Comparison of ENCODE assay signal across 10 mouse cellular contexts in the genomic region with DNA sequence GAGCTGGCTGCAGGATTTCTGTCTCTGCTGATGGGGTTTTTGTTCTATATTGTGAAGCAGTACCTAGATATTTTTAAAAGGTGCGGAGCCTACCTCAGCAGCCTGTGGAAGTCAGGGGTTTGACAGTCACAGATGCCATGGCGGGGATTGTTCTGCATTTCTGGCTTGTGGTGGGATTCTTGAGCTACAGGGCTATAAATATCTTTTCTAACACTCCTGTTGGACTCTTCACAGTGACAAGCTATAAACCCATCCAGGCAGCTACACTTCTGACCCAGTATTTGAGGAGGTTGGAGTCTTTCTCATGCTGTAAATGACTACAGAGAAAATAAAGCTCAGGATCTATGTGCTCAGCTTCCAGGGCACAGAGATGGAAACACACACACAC.
DNase-seq lines count a peak whose midpoint lies in the region; ATAC-seq and TF ChIP-seq lines count a peak whose summit lies in the region.
"Had no signal": no experiment of that assay in that cellular context is flagged by ENCODE, and none has a peak within 500 bp of the region (broad histone marks: within the 10 kb centered on the region; RNA-seq: fewer than 3 reads in every experiment).

No protein-coding gene starts in this region.

- H3K36me3 ChIP-seq in kidney, embryonic 15.5 days: no peaks in the 10 kb centered on the region
- H3K36me3 ChIP-seq in kidney, adult 2 months (ENCODE audit: control insufficient read depth, insufficient read depth, low read length): no peaks in the 10 kb centered on the region
- H3K36me3 ChIP-seq in stomach, embryonic 14.5 days (ENCODE audit: control insufficient read depth, insufficient read depth, low read length): no peaks in the 10 kb centered on the region
- no peaks in the 10 kb centered on the region for H3K36me3 ChIP-seq in stomach, postnatal 0 days (ENCODE audit: control insufficient read depth, insufficient read depth, low read length)
- H3K36me3 ChIP-seq in heart, embryonic 16.5 days (ENCODE audit: control insufficient read depth, insufficient read depth): no peaks in the 10 kb centered on the region
- H3K36me3 ChIP-seq in hindbrain, embryonic 12.5 days: no peaks in the 10 kb centered on the region
- H3K36me3 ChIP-seq: neural tube, embryonic 12.5 days had no signal

- WGBS in kidney, embryonic 15.5 days: 29% methylated on average over 2 of the region's 2 CpGs
- 65% methylated on average over 2 of the region's 2 CpGs for WGBS in kidney, adult 2 months
- WGBS in stomach, embryonic 14.5 days: 46% methylated on average over 2 of the region's 2 CpGs
- WGBS in stomach, postnatal 0 days: 61% methylated on average over 2 of the region's 2 CpGs
- 49% methylated on average over 2 of the region's 2 CpGs for WGBS in heart, embryonic 16.5 days
- whole genome bisulfite sequencing in hindbrain, embryonic 12.5 days: 93% methylated on average over 2 of the region's 2 CpGs

- H3K9me3 ChIP-seq in kidney, embryonic 15.5 days (replicated peaks): no peaks in the 10 kb centered on the region
- H3K9me3 ChIP-seq in stomach, embryonic 14.5 days (ENCODE audit: control insufficient read depth, low read depth, low read length): no peaks in the 10 kb centered on the region
- H3K9me3 ChIP-seq in stomach, postnatal 0 days (ENCODE audit: control insufficient read depth, low read length): no peaks in the 10 kb centered on the region
- H3K9me3 ChIP-seq in heart, embryonic 16.5 days (replicated peaks; ENCODE audit: control insufficient read depth, low read length): no peaks in the 10 kb centered on the region
- H3K9me3 ChIP-seq in hindbrain, embryonic 12.5 days (replicated peaks): no peaks in the 10 kb centered on the region
- H3K9me3 ChIP-seq: neural tube, embryonic 12.5 days had no signal

- no peaks in the 10 kb centered on the region for H3K27me3 ChIP-seq in kidney, embryonic 15.5 days
- H3K27me3 ChIP-seq in kidney, adult 2 months (replicated peaks; ENCODE audit: control insufficient read depth, insufficient read depth, low read length): no peaks in the 10 kb centered on the region
- H3K27me3 ChIP-seq in stomach, embryonic 14.5 days (ENCODE audit: control insufficient read depth, insufficient read depth, low read length): no peaks in the 10 kb centered on the region
- no peaks in the 10 kb centered on the region for H3K27me3 ChIP-seq in stomach, postnatal 0 days (ENCODE audit: control insufficient read depth, insufficient read depth, low read length)
- no peaks in the 10 kb centered on the region for H3K27me3 ChIP-seq in heart, embryonic 16.5 days (ENCODE audit: control insufficient read depth, insufficient read depth, low read length)
- H3K27me3 ChIP-seq in hindbrain, embryonic 12.5 days: no peaks in the 10 kb centered on the region
- H3K27me3 ChIP-seq: neural tube, embryonic 12.5 days had no signal

- no peak overlapping the region for H3K4me3 ChIP-seq in kidney, embryonic 15.5 days (replicated peaks)
- H3K4me3 ChIP-seq in kidney, adult 2 months (ENCODE audit: insufficient read depth, low read depth, low read length): no peak overlapping the region
- no peak overlapping the region for H3K4me3 ChIP-seq in stomach, embryonic 14.5 days (ENCODE audit: low read depth, low read length)
- no peak overlapping the region for H3K4me3 ChIP-seq in stomach, postnatal 0 days (ENCODE audit: low read depth, low read length)
- H3K4me3 ChIP-seq in heart, embryonic 16.5 days (ENCODE audit: low read length): no peak overlapping the region
- H3K4me3 ChIP-seq in hindbrain, embryonic 12.5 days: no peak overlapping the region
- H3K4me3 ChIP-seq: neural tube, embryonic 12.5 days had no signal

- H3K27ac ChIP-seq in kidney, embryonic 15.5 days: peak overlapping the region; percentile 90
- no peak overlapping the region for H3K27ac ChIP-seq in kidney, adult 2 months (ENCODE audit: insufficient read depth, low read depth, low read length)
- peak overlapping the region; percentile 66 for H3K27ac ChIP-seq in stomach, embryonic 14.5 days (ENCODE audit: low read length)
- H3K27ac ChIP-seq in stomach, postnatal 0 days (replicated peaks): no peak overlapping the region; the same call in 1 of the 2 replicates
- H3K27ac ChIP-seq in heart, embryonic 16.5 days (ENCODE audit: low read length): peak overlapping the region; percentile 53
- no peak overlapping the region for H3K27ac ChIP-seq in hindbrain, embryonic 12.5 days
- H3K27ac ChIP-seq: macrophage; neural tube, embryonic 12.5 days had no signal

- no peak for TF ChIP-seq POLR2A in kidney, adult 2 months (IDR thresholded peaks at IDR 0.05; ENCODE audit: low read depth, low read length)

- no peak overlapping the region for H3K9ac ChIP-seq in kidney, embryonic 15.5 days
- no peak overlapping the region for H3K9ac ChIP-seq in stomach, embryonic 14.5 days (replicated peaks; ENCODE audit: low read depth, low read length)
- H3K9ac ChIP-seq in stomach, postnatal 0 days (ENCODE audit: low read length): no peak overlapping the region
- no peak overlapping the region for H3K9ac ChIP-seq in heart, embryonic 16.5 days (ENCODE audit: low read length)
- no peak overlapping the region for H3K9ac ChIP-seq in hindbrain, embryonic 12.5 days
- H3K9ac ChIP-seq: neural tube, embryonic 12.5 days had no signal

- H3K4me2 ChIP-seq in kidney, embryonic 15.5 days: no peak overlapping the region
- no peak overlapping the region for H3K4me2 ChIP-seq in stomach, embryonic 14.5 days (replicated peaks; ENCODE audit: low read depth, low read length)
- no peak overlapping the region for H3K4me2 ChIP-seq in stomach, postnatal 0 days (replicated peaks; ENCODE audit: low read depth)
- no peak overlapping the region for H3K4me2 ChIP-seq in heart, embryonic 16.5 days (ENCODE audit: low read depth, low read length)
- no peak overlapping the region for H3K4me2 ChIP-seq in hindbrain, embryonic 12.5 days (replicated peaks)
- H3K4me2 ChIP-seq: neural tube, embryonic 12.5 days had no signal

- no peak for TF ChIP-seq EP300 in stomach, postnatal 0 days (optimal IDR thresholded peaks at IDR 0.05)

- peaks cover 19% of the 10 kb centered on the region for H3K4me1 ChIP-seq in kidney, embryonic 15.5 days
- H3K4me1 ChIP-seq in kidney, adult 2 months (ENCODE audit: control insufficient read depth, insufficient read depth, low read length): no peaks in the 10 kb centered on the region
- H3K4me1 ChIP-seq in stomach, embryonic 14.5 days (ENCODE audit: control insufficient read depth, insufficient read depth, low read length): peaks cover 11% of the 10 kb centered on the region; the same call in 1 of the 2 replicates
- H3K4me1 ChIP-seq in stomach, postnatal 0 days (replicated peaks; ENCODE audit: control insufficient read depth, insufficient read depth): no peaks in the 10 kb centered on the region
- peaks cover 15% of the 10 kb centered on the region; the same call in 1 of the 2 replicates for H3K4me1 ChIP-seq in heart, embryonic 16.5 days (ENCODE audit: control insufficient read depth, insufficient read depth, low read length)
- H3K4me1 ChIP-seq in hindbrain, embryonic 12.5 days: no peaks in the 10 kb centered on the region
- H3K4me1 ChIP-seq: neural tube, embryonic 12.5 days had no signal

- no peak for DNase-seq in kidney, adult 2 months
- DNase-seq in stomach, postnatal 0 days (ENCODE audit: low spot score): no peak
- DNase-seq in testis, postnatal 14 days (ENCODE audit: low spot score): no peak
- DNase-seq: cerebellum, adult 2 months had no signal

- no peak for TF ChIP-seq CTCF in kidney, adult 2 months (conservative IDR thresholded peaks at IDR 0.05; ENCODE audit: insufficient read depth, insufficient read length, low read depth, low read length)
- TF ChIP-seq CTCF in stomach, postnatal 0 days (IDR thresholded peaks at IDR 0.05; ENCODE audit: low read depth): no peak

- ATAC-seq in kidney, embryonic 15.5 days (replicated peaks; ENCODE audit: low FRiP score): peak; percentile 65
- 0 out of 2 replicates have a peak, but pooled peaks have one; percentile 23 for ATAC-seq in stomach, embryonic 14.5 days (ENCODE audit: insufficient number of reproducible peaks, insufficient read depth, low FRiP score, low read depth)
- no peak for ATAC-seq in stomach, postnatal 0 days (ENCODE audit: low FRiP score, low TSS enrichment)
- peak; percentile 59; the same call in 1 of the 2 replicates for ATAC-seq in heart, embryonic 16.5 days (replicated peaks; ENCODE audit: extremely low read depth, insufficient read depth, low FRiP score)
- ATAC-seq in hindbrain, embryonic 12.5 days (ENCODE audit: low FRiP score): no peak

Comparison
In these comparisons a context has a peak if more than half of its experiments do, and no peak if none do; other contexts are left out.
1. ATAC-seq: peak in kidney, embryonic 15.5 days (single experiment), stomach, embryonic 14.5 days (single experiment) and heart, embryonic 16.5 days (single experiment); none in stomach, postnatal 0 days (single experiment) and hindbrain, embryonic 12.5 days (single experiment).
2. H3K27ac ChIP-seq: peak in kidney, embryonic 15.5 days (single experiment), stomach, embryonic 14.5 days (single experiment) and heart, embryonic 16.5 days (single experiment); none in kidney, adult 2 months (single experiment), stomach, postnatal 0 days (single experiment) and hindbrain, embryonic 12.5 days (single experiment).